Mouse (Mus musculus): ENCODE measurements around the gene Gm20489.

Gene Gm20489

DNA sequence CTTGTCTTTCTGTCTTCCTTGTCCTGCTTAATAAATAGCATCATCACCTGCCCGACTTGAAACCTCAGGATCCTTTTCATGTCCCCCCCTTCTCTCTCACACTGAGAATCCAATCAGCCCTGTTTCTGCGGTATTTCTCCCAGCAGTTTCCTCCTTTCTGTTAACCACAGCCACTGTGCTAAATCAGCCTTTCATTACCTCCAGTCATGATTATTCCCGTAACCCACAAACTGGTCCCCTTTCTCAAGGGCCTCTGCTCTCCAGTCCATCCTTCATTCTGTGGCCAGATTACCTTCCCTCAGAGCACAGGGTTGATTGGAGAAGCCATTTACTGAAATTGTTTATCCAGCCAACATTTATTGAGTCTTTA is at the start of gene Gm20489:
Gene Gm20489, minus strand, starts transcription at position 269 of the 370 bp plus-strand sequence.
- DNase-seq (ENCODE audit: low read depth in 2 of 2, low spot score in 2 of 2) = no peak

DNA sequence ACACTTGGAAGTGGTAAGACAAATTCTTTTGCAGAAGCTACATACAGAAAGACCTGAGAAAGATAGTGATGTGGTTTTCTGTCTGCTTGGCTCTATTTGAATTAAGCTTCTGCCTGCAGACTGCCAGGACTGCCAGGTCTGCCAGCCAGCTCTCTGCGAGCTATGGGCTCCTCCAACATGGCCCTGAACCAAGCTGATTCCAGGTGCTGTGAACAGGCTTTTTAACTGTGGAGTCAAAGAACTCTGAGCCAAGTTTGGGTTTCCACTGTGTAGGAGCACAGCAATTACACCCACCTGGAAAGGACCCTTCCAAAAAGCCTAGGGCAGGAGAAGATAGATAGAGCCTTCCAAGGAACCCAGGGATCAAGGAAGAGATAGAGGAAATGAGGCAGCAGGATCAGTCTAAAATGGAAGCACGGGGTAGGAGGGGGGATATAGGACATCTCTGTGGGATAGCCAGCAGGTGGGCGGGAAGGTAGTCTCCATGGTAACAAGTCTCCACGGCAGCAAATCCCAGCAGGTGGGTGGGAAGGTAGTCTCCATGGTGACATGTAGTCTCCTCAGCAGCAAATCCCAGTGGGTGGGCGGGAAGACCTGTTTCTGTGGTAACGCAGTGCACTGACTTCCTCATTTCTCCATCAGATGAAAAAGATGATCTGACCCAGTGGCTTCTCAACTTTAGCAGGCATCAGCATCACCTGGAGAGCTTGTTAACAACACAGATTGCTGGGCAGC is 45.0 kb upstream of the Gm20489 start:
- DNase-seq (ENCODE audit: low read depth in 2 of 2, low spot score in 2 of 2) = no peak

DNA sequence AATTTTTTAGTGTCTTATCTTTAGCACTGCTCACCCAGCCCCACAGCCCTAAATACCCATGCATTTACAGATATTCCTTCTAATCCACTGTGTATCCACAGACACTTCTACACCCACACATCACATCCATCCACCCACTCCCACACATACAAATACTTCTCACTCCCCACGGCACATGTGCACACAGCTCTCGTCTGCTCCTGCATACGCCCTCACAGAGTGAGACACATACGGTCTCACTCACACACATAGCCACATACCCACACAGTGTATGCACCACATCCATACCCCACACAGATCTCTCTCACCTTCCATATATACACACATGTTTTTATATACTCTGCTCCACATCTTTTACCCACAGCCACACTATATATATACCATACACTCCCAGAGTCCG is 40.5 kb upstream of the Gm20489 start:
- no peak for DNase-seq (ENCODE audit: low read depth in 2 of 2, low spot score in 2 of 2)

DNA sequence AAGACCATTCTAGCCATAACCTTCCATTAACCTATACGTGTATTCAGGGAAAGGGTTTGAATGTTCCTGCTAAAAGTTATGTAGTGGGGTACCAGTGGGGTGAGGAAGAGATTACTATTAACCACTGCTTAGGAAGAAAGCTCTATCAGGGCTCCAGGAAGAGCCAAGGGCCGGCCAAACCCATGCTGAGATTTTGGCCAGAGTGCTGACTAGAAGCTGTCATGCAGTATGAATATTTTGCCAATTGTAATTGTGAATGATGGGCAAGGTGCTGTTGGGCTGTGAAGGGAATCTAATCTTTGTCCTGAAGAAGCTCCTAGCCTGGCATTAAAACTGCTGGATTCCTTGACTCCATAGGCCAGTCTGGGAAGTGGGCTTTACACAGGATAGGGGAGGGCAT is 35.8 kb upstream of the Gm20489 start:
- DNase-seq (ENCODE audit: low read depth in 2 of 2, low spot score in 2 of 2) = no peak

DNA sequence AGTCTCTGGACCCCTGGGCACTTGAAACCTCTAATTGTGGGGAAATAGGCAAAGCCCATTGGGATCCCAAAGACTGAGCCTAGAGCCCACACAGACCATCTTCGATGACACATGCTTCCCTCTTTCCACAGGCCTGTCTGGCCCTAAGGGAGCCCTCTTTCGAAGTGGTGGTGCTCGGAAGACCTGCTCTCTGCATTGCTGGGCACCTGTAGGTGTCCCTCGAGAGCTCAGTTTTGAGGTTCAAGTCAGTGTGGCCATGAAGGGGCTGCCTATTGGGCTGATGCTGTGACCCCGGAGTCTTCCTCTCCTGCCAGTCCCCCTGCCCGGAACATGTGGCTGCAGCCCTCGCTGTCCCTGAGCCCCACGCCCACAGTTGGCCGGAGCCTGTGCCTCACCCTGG is 32.8 kb upstream of the Gm20489 start:
- DNase-seq (ENCODE audit: low read depth in 2 of 2, low spot score in 2 of 2) = no peak

DNA sequence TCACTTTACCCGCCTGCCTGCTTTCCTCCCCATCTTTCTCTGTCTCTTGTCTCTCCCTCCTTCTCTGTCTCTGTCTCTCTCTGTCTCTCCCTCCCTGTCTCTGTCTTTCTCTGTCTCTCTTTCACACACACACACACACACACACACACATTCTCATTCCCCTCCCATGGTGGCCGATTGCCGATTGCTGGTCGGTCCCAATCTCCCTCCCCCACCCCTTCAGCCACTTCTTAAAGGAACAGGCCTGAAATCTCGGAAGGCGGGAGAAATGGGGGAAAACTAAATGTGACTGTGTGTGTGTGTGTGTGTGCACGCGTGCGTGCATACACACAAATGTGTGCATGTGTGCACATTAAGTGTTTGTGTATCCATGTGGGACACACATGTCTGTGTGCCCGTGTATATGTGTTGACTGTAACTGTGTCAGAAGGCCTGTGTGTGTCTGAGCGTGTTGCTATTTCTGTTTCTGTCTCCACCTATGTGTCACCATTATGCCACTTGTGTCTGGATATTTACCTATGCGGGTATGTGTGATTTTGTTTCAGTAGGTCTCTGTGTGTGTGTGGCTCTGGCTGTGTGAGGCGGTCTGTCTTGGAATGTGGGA is 31.7 kb upstream of the Gm20489 start:
- no peak for DNase-seq (ENCODE audit: low read depth in 2 of 2, low spot score in 2 of 2)

DNA sequence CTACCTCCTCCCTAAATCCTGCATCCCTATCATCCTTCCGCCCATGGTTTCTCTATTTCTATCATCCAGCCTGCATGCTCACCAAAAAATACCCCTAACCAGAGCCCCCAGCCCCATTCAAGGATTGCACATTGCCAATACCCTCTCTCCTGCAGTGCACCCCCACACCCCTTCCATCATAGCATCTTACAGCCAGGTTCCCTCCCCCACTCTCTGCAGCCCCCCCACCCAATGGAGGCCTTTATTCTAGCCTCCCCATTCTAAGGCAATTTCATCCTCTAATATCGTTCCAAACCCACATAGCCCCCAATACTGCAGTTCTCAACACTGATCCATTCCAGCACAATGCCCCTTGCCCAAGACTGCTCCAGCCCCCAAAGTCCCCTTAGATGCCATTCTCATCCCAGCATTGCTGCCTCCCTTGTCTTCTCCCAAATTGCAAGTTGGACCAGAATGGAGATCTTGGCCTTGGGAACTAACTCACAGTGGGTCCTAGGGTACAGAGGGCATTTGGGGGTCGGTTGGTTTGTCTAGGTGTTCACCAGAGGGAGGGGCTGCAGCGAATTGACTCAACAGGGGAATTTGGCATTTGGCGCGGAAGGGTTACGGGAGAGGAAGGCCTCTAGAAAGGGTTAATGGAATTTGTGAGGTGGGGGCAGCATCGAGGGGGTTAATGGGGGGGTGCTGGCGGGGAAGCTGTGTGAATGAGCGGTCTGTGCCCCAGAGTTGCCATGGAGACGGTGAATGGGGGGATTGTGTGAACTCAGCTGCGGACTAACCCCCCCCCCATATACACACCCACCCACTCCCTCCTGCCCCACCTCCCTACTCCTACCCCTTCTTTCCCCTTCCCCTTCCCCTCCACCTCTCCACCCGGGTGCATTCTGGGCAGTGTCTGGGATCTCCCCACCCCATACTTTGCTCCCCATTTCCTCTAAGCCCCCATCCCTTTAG is 30.9 kb upstream of the Gm20489 start:
- DNase-seq (ENCODE audit: low read depth in 2 of 2, low spot score in 2 of 2) = no peak

DNA sequence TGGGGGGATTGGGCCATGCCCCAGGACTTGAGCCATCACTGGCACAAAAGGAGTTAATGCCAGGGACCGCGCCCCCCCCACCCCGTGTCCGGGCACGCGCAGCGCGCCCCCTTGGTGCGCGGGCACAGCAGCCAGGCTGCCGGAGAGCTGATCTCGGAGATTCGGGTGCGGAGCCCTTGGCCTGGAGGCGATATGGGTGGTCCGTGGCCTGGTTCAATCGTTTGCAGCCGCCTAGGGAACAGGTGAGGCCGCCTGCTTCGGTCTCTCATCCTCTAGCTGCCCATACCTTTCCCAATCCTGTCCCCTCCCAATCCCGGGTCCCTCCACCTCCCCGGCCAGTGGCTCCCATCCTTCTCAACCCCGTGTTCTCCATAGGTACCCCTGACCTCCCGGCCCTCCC is 30.2 kb upstream of the Gm20489 start, which contains the start of gene Nlgn3:
Gene Nlgn3, plus strand, starts transcription at position 114 of the 400 bp plus-strand sequence.
- DNase-seq (ENCODE audit: low read depth in 2 of 2, low spot score in 2 of 2) = no peak

DNA sequence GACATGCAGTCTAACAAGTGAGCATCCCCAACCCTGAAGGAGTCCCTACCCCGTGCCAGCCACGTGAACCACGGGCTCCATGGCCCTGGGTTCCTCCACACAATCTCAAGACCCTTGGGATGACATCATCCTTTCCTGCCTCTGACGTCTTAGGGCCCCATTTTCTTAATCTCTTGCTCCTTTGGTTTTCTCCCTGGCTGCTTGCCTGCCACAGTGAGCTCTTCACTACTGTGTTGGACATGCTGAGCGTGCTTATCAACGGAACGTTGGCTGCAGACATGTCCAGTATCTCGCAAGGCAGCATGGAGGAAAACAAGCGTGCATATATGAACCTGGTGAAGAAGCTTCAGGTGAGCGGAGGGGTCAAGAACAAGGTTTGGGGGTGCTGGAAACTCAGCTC is 21.3 kb upstream of the Gm20489 start:
- no peak for DNase-seq (ENCODE audit: low read depth in 2 of 2, low spot score in 2 of 2)

DNA sequence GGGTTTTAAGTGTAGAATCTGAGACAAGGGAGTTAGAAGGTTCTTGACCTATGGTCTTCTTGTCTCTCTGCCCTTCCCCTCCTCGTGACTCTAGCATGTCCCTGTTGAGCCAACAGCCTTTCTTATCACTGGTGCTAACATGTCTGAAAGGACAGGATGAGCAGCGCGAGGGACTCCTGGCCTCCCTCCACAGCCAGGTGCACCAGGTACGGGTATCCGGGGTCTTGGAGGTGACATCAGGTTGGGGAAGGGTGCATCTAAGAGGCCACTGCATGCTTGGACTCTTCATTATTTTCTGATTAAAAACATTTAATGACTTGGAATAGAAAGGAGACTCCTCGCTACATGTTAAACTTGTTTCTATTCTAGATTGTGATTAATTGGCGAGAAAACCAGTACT is 20.2 kb upstream of the Gm20489 start:
- no peak for DNase-seq (ENCODE audit: low read depth in 2 of 2, low spot score in 2 of 2)

DNA sequence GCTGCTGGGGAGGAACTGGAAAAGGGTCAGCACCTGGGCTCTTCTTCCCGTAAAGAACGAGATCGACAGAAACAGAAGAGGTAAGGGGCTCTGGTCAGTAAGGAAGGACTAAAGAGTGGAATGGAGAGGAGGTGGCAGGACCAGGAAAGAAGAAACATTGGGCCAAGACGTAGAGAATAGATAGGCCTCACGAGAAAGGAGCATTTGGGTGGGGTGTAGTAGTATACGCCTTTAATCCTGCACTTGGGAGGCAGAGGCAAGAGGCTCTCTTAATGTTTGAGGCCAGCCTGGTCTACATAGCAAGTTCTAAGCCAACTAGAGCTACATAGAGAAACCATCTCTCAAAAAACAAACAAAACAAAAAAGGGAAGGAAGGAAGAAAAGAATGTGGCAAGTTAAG is 19.6 kb upstream of the Gm20489 start:
- DNase-seq (ENCODE audit: low read depth in 2 of 2, low spot score in 2 of 2) = no peak

DNA sequence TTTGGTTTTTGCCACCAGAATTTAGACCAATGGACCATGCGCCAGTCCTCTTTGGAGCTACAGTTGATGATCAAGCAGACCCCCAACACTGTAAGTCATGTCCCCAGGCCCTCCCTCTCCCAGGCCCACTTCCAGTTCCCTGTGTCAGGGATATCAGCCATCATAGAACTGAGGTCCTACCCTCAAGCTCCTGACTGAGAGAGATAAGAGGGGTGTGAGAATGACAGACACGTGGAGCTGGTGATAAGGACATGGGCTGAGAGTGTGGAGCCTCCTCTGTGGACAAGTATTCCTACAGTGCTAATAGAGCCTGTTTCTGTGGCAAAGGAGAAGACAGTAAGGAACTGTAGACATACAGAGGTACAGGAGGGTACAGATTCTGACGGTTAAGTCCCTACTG is 18.7 kb upstream of the Gm20489 start:
- DNase-seq (ENCODE audit: low read depth in 2 of 2, low spot score in 2 of 2) = no peak

DNA sequence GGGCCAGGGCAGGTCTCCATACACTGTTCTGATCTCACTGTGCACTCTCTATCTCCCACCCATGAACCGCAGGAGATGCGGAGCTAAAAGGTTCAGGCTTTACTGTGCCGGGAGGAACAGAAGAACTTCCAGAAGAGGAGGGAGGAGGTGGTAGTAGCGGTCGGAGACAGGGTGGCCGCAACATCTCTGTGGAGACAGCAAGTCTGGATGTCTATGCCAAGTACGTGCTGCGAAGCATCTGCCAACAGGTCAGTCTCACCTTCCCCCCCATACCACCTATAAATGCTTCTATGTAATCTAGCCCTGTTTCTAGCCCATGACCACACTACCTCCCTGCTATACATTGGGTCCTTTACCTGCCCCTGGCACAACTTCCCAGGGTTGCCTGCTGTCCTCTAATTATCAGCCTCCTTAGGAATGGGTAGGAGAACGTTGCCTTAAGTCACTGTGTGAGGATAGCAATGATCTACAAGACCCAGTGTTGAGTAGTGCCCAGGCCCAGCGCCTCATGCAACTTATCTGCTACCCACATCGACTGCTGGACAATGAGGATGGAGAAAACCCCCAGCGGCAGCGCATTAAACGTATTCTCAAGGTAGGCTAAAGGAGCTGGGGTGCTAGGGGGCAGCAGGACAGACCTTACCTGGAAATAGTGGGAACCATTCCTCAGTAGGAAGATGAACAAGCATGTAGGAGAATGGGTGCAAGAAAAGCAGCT is 17.3 kb upstream of the Gm20489 start:
- no peak for DNase-seq (ENCODE audit: low read depth in 2 of 2, low spot score in 2 of 2)

DNA sequence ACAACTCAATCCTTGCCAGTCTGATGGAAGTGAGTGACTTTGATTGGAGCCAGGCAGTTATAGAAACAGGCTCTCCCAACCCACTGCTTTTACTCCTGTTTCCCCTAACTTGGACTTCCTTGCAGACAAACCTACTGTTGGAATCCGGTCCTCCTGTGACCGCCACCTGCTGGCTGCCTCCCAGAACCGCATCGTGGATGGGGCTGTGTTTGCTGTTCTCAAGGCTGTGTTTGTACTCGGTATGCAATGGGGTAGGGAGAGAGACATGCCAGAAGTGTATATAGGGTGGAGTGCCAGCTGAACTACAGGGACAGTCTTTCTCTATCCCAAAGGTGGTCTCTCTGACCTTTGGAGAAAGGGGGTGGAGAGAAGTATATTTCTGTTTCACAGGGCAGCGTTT is 16.7 kb upstream of the Gm20489 start:
- peak; percentile 54 to 63 for DNase-seq (ENCODE audit: low read depth in 2 of 2, low spot score in 2 of 2)

DNA sequence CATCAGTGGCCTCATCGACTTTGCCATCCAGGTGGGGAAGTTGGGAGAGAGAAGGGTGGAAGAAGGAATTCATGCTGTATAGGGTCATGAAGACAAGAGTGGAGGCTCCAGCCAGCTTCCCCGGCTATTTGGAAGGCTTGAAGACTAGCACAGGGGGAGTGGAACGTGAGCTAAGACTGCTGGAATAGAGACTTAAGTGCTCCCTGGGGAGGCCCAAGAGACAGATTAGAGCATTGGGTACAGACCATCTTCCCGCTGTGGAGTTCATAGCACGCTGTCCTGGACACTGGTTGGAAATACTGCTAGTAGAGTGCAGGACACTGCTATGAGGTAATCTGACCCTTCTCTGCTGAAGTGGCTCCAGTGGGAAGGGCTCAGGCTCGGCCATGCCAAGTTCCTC is 14.0 kb upstream of the Gm20489 start:
- no peak for DNase-seq (ENCODE audit: low read depth in 2 of 2, low spot score in 2 of 2)

DNA sequence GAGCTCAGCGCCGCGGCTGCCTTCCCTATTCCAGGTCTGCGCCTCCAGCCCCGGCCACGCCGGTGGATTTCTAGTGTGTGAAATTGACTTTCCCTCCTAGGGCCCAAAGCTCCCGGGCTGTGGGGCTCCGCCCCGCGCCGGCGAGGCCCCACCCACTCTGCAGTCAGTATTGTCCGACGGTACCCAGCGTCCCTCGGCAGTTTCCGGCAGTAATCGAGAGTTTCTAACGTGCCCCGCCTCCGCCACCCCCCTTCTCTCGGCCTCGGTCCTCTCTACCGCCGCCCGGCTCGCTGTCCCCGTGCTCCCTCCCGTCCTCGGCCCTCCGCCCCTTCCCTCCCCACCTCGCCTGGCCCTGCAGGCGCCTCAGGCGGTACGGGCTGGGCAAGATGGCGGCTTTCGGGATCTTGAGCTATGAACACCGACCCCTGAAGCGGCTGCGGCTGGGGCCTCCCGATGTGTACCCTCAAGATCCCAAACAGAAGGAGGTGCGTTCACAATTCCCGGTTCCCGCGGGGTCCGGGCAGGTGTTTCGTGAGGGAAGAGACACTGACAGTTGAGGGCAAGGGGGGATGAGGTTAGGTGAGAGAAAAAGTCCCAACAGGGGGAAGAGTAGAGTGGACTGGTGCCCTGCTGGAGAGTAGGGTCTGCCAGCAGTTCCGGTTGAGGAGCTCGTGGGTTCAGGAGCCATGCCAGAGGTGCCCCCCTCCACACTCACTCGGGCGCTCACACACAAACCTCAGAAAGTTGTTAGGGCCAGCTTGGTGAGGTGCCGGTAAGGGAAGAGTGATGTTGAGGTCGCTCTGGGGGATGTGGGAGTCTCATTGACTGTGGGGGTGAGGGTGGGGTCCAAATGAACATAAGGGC is 5.3 kb upstream of the Gm20489 start, which contains the start of gene Med12:
Gene Med12, plus strand, starts transcription at position 156 of the 864 bp plus-strand sequence.
- peak; percentile 73 to 77 for DNase-seq (ENCODE audit: low read depth in 2 of 2, low spot score in 2 of 2)

DNA sequence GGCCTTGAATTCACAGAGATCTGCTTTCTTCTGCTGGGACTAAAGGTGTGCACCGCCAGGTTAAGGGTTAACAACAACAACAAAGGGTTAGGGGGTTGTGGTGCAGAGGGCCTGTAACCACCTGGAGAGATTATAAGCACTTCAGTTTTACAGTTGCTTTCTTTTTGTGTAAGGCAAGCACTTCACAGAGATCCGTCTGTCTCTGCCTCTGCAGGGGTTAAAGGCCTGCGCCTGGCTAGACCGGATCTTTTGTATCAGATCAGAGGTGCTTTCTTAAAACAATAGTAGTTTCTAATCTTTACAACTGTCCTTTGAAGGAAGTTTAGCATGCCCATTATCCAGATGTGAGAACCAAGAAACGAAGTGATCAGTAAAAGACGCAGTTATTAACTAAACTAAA is 4.6 kb upstream of the Gm20489 start:
- DNase-seq (ENCODE audit: low read depth in 2 of 2, low spot score in 2 of 2) = peak in 1 of 2 experiments; percentile 26

DNA sequence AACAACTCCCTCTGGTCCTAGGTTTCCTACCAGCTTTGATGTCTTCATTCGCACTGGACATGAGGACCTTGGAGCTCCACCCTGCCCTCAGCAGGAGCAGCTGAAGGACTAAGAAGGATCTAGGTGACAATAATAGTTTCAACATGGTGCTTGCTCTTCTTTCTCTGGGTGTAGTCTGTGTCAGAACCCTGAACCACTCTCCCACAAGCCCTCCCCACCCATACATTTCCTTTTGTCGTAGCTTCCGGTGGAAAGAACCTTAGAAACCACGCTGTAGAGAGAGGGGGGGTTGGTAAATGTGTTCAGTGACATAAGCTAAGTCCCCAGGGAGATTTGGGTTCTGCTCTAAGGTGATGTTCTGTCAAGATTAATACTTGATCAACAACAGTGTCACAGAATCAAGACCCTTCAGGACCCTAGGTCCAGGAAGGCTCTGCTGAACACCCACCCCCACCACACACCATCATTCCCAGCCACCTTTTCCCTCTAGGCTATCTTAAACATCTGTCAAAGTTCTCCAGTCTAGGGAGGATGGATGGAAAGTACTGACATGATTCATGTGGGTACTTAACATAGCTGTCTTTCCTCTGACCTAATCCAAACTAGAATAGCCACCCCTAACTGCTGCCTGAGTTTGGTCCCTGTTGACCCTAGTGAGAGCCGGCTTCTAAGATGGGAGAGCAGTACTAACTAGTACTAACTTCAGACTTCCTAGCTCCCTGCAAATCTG is 633 bp downstream of the Gm20489 start, which contains the start of gene Il2rg:
Gene Il2rg, minus strand, starts transcription at position 231 of the 730 bp plus-strand sequence.
- peak; percentile 60 to 68 for DNase-seq (ENCODE audit: low read depth in 2 of 2, low spot score in 2 of 2)

DNA sequence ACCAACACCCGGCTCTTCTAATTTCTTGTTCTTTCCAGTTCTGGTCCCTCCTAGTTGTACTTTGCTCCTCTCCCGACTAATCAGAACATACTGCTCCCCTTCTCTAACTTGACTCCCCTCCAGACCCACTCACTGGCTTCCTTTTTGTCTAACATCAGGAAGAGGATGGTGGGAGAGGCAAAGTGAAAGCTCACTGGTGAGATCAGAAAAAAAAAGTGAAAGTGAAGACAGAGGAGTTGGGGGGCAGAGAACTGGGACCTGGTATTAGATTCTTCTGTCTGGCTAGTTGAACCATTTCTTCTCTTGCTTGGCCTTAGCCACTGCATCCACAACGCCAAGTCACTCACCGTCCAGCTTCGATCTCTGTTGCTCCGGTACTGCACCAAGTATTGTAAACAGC is 2.2 kb downstream of the Gm20489 start:
- no peak for DNase-seq (ENCODE audit: low read depth in 2 of 2, low spot score in 2 of 2)

Data from CD8-positive naive resting alpha-beta T cell, adult 2 months (primary cell).